Mouse (Mus musculus): ENCODE data around the gene Actr1b.
"Not testable (repeated sequence)": the region's sequence is repeated elsewhere in the genome, so short reads cannot be mapped to it uniquely, and the experiment has no call there.

Actr1b gene

GRCm38 (mm10) chr1:36697030-36697429, 17.2 kb downstream of the Actr1b start:
- DNase-seq (ENCODE audit: low read depth): no peak

DNA sequence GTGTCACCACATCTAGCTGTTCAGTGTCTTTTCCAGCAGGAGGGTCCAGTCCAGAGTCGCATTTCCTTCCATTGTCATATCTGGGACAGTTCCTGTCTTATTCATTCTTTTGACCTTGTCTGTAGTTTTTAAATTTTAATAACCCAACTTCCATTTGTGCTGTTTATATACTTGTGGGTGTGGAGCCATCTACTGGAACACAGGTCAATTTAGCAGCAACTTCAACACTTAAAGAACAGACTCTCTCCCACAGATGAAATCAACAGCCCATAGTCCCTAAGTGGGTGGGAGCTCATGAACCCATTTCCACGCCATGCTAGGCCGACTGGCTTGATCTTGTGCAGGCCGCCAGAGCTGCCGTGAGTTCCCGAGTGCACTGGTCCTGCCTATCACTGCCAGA, 17.8 kb downstream of the Actr1b start:
- no peak for DNase-seq (ENCODE audit: low read depth)

DNA sequence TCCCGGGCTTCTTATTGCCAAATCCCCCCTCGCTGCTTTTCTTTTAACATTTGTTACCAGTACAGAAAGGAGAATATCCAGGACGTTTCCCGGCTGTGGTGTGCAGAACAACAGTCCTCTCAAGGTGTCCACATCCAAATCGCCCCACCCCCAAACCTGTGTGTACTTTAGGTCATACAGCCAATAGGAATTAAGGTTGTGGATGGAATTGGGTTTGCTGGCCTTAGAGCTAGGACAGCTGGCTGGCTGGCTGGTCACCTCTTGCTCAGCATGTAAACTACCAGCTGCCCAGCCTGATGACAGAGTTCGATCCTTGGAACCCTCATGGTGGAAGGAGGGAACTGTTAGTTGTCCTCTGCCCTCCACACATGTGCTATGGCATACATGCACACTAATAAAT, 19.4 kb downstream of the Actr1b start:
- no peak for DNase-seq (ENCODE audit: low read depth)

GRCm38 (mm10) chr1:36691271-36692155, 22.7 kb downstream of the Actr1b start, which contains the start of gene Cox5b:
Cox5b (plus strand) TSS chr1:36691449.
- peak; percentile 99 for DNase-seq (ENCODE audit: low read depth)

DNA sequence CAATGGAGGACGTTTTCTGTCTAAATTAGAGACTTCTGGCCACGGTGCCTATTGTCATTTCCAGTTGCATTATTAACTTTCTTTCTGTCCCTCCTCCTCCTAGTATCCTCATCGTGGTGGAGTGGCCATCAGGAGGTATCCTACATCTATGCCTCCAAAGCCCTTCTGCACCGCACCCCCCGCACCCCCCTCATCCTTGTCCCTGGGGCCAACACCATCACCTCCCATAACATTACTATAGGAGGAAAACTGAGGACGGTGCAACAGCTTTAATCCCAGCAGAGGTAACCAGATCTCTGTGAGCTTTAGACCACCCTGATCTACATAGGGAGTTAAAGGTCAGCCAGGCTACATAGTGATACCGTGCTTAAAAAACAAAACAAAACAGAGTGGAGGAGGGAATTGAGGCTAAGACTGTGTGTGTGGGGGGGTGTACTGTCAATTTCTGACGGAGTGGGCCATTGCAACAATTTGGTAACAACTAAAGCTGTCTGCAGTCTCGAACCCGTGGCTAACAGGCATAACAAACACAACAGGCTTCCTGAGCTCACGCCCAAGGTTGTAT, 23.5 kb downstream of the Actr1b start:
- no peak for DNase-seq (ENCODE audit: low read depth)

- DNase-seq (ENCODE audit: low read depth): peak; percentile 88
These were observed 30.3 kb downstream of the Actr1b start for GRCm38 (mm10) chr1:36683810-36684467.

GRCm38 (mm10) chr1:36682620-36683355, 31.4 kb downstream of the Actr1b start, which contains the start of gene Fam178b:
Fam178b (minus strand) TSS chr1:36683183.
- DNase-seq (ENCODE audit: low read depth): no peak

GRCm38 (mm10) chr1:36680893-36681292, 33.3 kb downstream of the Actr1b start:
- DNase-seq (ENCODE audit: low read depth): no peak

- DNase-seq (ENCODE audit: low read depth): no peak
These were observed 39.3 kb downstream of the Actr1b start for GRCm38 (mm10) chr1:36674936-36675335.

DNA sequence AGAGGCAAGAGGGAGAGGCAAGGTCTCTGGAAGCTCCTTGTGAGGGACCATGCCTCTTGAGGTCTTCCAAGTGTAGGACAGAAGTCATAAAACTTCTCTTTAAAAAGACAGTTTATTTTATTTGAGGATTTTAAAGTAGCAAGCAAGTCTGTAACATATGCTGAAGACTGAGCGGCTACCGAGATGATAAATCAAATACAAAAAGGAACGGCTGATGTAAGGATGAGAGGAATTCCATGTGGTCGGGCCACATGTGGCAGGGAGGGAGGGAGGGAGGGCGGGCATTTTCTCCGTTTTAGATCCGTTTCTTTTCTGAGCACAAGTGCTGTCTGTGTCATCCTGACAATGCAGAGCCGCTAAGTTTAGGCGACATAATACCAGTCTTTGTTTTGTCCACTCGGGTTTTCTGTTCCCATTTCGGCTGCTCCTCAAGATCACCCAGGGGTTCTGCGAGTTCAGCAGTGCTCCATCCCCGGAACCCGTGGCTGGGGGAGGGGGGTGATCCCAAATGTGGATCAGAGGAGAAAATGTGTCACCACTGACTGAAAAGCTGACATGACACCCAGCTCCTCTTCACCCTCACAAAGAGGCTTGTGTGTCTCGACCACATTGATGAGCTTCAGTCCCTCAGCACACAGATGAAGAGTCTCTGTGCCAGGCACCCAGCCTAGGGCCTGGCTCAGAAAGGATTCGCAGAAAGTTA, 41.4 kb downstream of the Actr1b start:
- no peak for DNase-seq (ENCODE audit: low read depth)

DNA sequence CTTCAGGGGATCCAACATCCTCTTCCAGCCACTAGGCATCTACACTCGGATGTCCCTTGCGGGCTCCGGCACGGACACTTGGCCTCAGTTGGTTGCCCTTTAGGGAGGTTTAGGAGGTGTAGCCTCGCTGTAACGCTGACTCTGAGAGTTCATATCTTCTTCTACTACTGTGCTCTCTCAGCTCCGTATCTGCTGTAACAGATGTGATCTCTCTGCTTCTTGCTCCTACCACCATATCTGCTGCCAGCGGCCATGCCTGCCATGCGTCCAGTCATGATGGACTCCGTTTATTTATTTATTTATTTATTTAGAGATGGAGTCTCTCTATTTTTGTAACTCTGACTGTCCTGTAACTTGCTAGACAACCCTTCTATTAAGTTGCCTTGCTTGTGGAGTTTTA, 43.0 kb downstream of the Actr1b start:
- DNase-seq (ENCODE audit: low read depth): no peak

GRCm38 (mm10) chr1:36670256-36670655, 44.0 kb downstream of the Actr1b start:
- no peak for DNase-seq (ENCODE audit: low read depth)

GRCm38 (mm10) chr1:36668007-36668406, 46.2 kb downstream of the Actr1b start:
- DNase-seq (ENCODE audit: low read depth): not testable (repeated sequence)

DNA sequence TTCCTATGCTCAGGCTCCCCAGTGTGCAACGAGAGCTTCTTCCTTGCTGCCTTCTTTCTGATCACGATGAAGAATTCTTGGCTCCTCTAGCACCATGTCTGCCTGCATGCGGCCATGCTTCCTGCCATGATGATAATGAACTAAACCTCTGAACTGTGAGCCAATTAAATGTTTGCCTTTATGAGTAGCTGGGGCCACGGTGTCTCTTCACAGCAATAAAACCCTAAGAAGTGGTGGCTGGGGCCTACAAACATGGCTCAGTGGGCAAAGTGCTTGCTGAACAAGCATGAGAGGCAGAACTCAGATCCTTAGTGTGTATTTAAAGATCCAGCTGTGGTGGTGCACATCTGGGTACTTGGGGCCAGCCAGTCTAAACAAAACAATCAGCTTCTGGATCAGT, 48.3 kb downstream of the Actr1b start:
- no peak for DNase-seq (ENCODE audit: low read depth)

DNA sequence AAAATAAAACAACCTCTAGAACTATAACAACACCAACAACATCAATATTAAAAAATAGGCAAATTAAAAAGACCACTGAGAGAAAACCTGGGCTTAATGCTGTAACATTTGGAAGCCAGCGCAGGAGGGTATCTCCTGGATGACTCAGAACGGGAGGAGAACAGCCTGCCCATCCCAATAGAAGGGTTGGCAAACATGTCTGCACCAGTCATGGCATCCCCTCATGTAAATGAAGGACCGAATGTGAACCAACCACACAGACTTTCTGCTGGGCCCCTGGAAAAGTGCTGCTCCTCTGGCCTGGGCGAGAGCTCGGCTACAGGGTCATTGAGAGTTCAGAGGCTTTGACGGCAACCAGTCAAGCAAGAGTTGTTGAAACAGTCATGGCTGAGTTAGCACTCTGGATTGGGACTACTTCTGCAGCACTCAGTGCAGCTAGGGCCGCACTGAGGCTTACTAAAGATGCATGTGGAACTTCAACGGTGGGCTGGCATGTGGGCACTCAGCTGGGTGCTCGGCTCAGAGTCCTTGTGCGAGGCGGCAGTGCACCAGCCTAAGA, 49.0 kb downstream of the Actr1b start:
- no peak for DNase-seq (ENCODE audit: low read depth)

DNA sequence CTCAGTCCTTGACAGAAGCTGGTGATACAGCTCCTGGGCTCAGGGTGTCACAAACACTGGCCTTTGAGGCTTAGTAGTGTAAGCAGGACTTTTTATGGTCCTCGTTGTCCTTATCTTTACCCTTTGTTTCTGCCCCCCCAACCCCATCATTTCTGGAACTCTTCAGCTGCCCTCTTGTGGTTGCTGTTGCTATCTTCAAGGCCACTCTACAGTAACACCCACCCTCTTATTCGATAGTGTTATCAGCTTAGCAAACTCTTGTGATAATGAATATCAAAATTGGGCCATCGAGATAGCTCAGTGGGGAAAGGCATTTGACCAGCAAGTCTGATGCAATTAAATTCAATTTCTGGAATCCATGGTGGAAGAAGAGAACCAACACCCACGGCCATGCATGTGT, 49.8 kb downstream of the Actr1b start:
- DNase-seq (ENCODE audit: low read depth): peak; percentile 56

- no peak for DNase-seq (ENCODE audit: low read depth)
These were observed 55.4 kb downstream of the Actr1b start for GRCm38 (mm10) chr1:36658621-36659399.

DNA sequence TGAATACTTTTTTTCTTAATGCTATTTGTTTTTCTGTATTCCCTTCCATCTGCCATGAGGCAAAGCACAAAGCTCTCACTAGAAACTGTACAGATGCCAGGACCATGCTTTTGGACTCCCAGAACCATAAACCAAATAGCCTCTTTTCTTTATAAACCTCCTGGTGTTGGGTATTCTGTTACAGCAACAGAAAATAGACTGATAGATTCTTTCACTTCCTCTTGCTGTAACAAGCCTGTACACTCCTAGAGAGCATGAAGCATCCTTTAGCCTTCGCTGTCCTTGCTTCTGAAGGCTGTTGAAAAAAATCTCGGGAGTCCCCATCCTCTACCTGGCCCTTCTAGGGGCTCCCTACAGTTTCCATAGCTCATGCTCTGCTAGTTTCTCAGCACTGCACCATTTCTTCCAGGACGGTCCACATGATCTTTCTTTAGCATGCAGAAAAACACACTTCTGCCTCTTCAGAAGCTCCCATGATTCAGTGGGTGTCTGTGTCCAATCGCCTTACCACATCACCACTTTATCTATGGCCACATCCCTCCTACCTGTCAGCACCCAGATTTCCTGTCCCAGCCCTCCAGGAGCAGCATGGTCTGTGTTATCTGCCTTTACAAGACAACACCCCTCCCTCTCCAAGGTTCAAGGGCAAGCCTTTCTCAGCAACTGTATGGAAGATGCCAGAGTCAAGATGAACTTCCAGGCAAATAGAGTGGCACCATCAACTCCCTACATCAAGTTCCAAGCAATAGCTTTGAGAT, 56.4 kb downstream of the Actr1b start:
- peak; percentile 49 for DNase-seq (ENCODE audit: low read depth)

- peak; percentile 72 for DNase-seq (ENCODE audit: low read depth)
These were observed 58.0 kb downstream of the Actr1b start for GRCm38 (mm10) chr1:36656233-36656632.

DNA sequence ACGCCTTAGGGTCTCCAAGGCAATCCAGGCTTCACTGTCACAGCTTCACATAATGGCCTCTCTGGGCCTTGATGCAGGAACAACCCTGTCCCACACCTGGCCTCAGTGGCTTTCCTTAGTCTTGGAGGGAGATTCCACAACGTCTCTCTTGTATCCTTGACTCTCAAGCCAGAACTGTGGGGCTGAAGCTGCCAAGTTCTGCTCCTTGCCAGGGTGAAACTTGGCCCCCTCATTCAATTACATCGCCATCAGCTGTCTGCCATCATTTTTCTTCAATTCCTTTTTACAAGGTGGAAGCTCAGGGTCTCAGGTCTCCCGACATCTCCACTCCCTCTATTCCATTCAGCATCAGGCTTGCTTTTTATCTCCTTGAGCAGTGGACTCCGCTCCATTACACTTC, 59.2 kb downstream of the Actr1b start:
- DNase-seq (ENCODE audit: low read depth): no peak
